Mouse (Mus musculus) inflammation-experienced regulatory T-cells, adult 6 months (primary cell): ENCODE results near the gene Olfr374. TPM values are rescaled to one million over a fixed set of nuclear protein-coding genes. Genes with fewer than 3 reads are reported as not detected.
A peak's percentile ranks its signal among the peaks of the same experiment; 100 is the strongest.
"Not testable (repeated sequence)": the region's sequence is repeated elsewhere in the genome, so short reads cannot be mapped to it uniquely, and the experiment has no call there.

ENCODE experiments used
- ATAC-seq: one replicate; pipeline ENCODE4 v1.8.0; 2017
- polyA plus RNA-seq, 3 experiments: library from polyadenylated mRNA; unstranded; fragments of 100-300 nt; shearing (Covaris generic); gene quantifications; one replicate each; pipeline ENCODE4 v1.2.1; 2017

Olfr374 gene
- polyA plus RNA-seq: under 1 TPM; 0.08 to 0.72 (median 0.28) TPM

DNA sequence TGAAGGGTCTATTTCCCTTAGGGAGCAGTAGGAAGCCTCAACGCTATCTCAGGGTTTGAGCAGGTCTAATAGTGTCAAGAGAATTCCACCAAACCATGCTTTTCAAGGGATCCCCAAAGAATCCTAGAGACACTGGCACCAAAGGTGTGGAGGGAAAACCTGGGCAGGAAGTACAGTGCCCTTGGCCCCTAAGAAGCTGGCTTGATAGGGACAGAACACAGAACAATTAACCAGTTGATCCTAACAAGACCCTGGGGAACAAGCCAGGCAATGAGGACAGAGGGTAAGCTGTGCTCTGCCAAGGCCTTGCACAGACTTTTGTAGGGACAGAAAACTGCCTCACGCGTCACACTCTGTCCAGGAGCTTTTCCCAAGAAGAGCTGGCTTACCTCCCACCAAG lies at the start of gene Olfr374:
Gene Olfr374, plus strand, starts transcription at position 301 of the 400 bp plus-strand sequence.
- ATAC-seq: no peak

DNA sequence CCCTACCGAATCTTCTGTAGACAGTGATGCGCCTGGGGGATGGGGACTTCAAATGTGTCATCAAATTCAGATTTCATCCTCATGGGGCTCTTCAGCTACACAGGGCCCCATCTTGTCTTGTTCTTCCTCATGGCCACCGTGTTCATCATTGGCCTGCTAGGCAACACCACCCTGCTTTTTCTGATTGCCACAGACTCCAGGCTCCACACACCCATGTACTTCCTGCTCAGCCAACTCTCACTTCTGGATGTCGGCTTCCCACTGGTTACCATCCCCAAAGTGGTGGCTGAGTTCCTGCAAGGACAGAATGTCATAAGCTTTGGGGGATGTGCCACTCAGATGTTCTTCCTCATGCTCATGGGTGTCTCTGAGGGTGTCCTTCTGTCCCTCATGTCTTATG lies 49.2 kb upstream of the Olfr374 start:
- ATAC-seq: not testable (repeated sequence)

GRCm38 (mm10) chr8:72066819-72067399 lies 39.9 kb upstream of the Olfr374 start:
- ATAC-seq: not testable (repeated sequence)

DNA sequence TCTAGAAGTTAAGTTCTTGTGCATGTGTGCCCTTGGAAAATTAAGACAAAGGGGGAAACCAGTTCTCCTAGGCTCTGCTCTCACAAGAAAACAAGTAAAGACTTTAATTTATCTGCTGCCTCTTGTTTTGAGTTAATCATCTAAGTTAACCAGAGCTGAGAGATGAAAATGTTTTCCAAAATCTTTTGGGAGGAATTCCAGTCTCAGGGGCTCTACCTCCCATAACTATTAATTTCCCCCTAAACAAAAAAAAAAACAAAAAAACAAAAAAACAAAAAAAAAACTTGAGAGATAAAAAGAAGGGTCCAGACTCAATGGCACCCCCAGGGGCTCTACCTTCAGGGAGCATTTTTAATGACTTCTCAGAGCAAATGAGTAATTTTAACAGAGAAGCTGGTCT lies 24.0 kb upstream of the Olfr374 start, which contains the start of gene Olfr373:
Gene Olfr373, plus strand, starts transcription at position 301 of the 400 bp plus-strand sequence.
- ATAC-seq: not testable (repeated sequence)

DNA sequence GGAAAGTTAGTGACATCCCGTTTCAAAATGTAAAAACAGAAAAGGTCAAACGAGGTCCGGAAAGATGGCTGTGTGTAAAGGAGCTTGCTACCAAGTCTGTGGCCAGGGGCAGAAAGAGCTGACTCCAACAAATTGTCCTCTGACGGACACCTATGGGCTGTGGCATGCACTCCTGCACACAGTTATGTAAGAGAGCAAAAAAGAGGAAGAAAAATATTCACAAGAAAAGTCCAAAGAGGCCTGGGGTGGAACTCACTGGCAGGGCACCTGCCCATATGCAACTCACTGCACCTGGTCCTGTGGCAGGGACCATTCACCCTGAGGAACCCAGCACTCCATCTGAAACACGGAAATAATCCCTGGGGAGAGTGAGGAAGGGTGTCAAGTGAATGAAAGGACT lies 22.1 kb upstream of the Olfr374 start:
- no peak for ATAC-seq

DNA sequence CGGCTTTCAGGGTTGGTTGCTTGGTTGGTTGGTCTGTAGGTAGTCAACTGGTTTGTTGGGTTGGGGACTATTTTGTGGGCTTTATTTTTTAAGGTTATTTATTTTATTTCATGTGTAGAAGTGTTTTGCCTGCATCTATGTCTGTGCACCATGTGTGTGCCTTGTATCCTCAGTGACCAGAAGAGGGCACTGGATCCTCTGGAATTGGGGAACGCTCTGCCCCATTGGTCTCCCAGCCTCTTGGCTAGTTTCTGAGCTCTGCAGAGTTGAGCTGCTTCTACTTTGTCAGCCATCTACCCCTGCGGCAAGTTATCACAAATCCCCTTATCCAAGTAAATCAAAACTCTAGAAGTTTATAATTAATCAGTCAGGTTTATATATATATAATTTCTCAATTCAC lies 19.2 kb upstream of the Olfr374 start:
- ATAC-seq: not testable (repeated sequence)

GRCm38 (mm10) chr8:72096721-72097120 lies 10.1 kb upstream of the Olfr374 start:
- ATAC-seq: not testable (repeated sequence)

DNA sequence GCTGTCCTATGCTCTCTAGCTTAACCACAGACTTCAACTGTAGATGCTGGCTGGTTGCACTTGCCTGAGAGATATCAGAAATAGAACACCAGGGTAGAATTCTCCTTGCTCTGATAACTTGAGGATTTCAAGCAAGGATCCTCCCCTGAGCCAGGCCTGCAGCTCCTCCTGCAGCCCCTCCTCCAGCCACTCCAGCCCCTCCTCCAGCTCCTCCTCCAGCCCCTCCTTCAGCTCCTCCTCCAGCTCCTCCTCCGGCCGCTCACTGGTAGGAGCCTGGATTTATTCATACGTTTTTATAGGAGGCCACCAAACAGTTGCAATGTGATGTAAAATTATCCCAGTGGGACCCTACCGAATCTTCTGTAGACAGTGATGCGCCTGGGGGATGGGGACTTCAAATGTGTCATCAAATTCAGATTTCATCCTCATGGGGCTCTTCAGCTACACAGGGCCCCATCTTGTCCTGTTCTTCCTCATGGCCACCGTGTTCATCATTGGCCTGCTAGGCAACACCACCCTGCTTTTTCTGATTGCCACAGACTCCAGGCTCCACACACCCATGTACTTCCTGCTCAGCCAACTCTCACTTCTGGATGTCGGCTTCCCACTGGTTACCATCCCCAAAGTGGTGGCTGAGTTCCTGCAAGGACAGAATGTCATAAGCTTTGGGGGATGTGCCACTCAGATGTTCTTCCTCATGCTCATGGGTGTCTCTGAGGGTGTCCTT lies 7.3 kb upstream of the Olfr374 start:
- ATAC-seq: not testable (repeated sequence)

GRCm38 (mm10) chr8:72105165-72105564 lies 1.7 kb upstream of the Olfr374 start:
- no peak for ATAC-seq

DNA sequence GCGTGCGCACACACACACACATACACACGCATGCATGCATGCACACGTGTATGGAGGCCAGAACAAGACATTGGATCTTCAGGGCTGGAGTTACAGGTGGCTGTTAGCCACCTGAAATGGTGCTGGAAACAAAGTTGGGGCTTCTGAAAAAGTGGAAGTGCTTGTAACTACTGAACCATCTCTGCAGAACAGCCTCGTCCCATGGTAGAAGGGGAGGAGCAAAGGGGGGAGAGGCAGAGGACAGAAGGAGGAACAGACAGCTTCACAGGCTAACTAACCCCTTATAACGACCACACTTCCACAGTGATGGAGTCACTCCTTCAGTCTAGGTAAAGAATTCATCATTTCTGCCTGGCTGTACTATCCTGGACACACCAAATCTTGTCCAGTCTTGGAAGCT lies 4.0 kb downstream of the Olfr374 start:
- ATAC-seq: no peak

DNA sequence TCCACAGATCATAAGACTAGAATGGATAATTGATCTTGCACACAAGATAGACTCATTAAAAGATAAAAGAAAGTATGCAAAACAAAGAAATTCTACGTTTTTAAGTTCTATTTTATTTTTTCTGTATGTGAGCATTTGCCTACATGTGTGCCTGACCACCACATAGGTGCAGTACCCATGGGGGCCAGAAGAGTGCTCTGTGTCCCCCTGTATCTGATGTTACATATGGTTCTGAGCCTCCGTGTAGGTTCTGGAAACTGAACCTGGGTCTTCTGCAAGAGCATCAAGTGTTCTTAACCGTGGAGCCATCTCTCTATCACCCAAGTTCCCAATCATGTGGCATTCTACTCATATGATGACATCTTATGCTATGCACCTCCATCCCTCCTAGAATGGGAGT lies 5.6 kb downstream of the Olfr374 start:
- no peak for ATAC-seq

- ATAC-seq: no peak
Measured at GRCm38 (mm10) chr8:72115202-72115601, 8.4 kb downstream of the Olfr374 start.

DNA sequence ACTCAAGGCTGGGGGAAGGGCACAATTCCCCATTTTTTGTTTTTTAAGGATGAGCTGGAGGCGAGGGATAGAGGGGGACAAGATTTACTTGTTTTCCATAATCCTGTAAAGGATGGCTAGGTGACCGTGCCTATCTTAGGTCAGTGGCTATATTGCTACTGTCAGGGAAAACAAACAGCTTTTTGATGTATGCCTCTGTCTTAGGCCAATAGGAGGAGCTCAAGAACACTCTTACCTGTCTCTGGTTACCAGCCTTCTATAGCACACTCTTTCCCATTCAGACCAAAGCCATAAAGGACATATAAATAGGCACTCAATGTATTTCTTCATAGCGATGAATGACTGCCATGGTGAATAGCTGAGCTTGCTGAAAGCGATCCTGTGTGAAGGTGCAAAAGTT lies 11.8 kb downstream of the Olfr374 start:
- ATAC-seq: no peak

GRCm38 (mm10) chr8:72121486-72121885 lies 14.6 kb downstream of the Olfr374 start:
- ATAC-seq: not testable (repeated sequence)

DNA sequence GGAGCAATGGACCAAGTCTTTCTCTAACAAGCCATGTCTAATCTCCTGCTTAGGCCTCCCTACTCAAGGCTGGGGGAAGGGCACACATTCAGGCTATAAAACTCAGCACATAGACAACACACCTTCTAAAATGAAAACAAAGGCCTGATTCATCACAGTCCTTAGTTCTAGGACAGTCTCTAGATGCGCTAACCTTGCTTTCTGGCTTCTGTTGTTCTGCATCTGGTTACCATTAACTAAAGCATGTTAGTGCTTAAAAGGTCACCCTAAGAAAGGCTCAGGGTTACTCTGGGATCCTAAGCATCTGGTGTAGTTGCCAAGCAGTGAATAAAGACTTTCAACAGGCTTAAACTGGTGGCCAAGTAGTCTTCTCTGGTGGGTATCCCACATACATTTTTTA lies 15.2 kb downstream of the Olfr374 start:
- ATAC-seq: no peak

DNA sequence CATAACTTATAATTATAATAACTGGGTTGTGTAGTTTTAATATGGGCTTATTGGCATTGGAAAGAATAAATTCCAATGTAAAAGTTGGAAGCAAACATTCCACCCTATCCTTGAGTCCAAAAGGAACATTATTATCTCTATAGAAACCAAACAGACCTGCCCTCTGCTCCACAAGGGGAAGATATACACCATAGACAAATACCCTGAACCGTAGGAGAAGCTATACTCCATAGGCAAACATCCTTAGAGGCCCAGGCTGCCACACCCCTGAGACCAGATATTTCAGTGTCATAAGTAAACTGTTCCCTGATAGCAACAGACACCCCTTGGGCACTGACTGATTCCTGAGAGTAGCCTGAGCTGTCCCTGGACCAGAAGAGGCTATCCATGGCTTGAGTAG lies 21.0 kb downstream of the Olfr374 start:
- no peak for ATAC-seq

- no peak for ATAC-seq
Measured at GRCm38 (mm10) chr8:72131251-72131650, 24.4 kb downstream of the Olfr374 start.

DNA sequence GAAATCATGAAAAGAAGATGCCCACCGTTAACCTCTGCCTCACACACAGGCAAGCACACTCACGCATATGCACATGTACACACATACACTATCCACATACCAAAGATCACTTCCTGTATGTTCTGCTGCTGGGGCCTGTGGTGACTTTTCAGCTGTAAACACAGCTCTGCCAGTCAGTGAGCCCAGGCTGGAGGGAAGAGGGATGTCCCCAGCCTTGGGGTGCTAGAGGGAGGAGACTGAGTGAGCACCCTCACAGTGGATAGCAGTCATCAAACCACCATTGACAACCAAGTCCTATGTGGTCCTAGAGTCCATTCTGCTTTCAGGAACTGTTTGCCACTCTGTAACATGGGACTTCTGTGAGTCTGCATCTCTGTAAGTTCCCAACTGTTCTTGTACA lies 25.1 kb downstream of the Olfr374 start:
- ATAC-seq: no peak

DNA sequence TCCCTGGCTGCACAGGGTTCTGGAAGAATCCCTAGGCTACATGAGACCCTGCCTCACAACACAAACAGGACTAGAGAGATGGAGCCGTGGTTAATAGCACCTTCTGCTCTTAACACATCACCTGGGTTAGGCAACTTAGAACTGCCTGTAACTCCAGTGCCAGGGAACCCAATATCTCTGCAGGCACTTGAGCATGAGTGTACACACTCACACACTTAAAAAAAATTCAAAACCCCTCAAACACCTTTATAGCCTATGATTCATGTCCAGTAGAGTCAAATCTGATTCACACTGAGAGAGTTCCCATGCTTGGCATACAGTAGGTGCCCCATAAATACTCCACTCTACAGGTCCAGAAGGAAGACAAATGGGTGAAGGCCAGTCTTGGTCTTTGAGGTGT lies 25.6 kb downstream of the Olfr374 start:
- no peak for ATAC-seq

DNA sequence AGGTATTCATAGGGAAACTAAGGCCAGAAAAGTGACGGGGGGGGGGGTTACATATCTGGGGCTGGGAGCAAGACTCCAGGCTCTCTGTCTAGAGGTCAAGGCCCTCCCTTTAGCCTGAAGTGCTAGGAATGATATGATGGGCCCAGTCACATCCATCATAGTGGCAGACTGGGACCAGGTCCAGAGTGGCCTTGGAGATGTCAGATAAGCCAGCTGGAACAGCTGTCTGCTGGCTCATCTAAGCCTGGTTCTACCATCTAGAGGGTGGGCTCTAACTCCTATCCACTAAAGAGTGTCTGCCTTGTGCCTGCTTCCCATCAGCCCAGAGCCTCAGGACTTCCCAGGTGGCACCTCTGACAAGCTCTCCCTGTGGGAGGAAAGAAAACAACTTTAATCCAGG lies 26.1 kb downstream of the Olfr374 start:
- no peak for ATAC-seq

- ATAC-seq: no peak
Measured at GRCm38 (mm10) chr8:72133507-72133906, 26.7 kb downstream of the Olfr374 start.

DNA sequence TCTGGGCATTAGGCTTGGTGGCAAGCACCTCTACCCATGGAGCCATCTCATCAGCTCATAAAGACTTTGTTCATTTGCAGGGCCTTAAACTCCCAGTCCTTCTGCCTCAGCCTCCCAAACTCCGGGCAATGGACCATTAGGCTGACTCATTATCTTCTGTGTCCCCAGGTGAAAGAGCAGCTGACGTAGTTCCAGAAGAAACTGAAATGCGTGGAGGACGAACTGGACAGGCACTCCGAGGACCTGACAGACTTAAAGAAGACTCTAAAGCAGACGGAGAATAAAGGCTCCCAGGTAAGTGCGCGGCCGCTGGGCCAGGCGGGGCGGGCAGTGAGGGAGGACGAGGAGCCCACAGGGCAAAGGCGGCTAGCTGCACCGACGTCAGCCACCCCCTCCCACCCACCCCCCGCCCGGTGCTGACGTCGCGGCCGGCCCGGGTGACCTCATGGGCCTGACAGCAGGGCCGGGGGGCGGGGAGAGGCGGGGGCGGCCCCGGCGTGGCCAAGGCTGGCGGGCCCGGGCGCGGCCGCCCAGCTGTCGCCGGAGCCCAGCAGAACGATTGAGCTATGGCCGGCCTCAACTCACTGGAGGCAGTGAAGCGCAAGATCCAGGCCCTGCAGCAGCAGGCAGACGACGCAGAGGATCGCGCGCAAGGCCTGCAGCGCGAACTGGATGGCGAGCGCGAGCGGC lies 28.1 kb downstream of the Olfr374 start, which contains the start of gene Tpm4:
Gene Tpm4, plus strand, starts transcription at position 220 of the 690 bp plus-strand sequence.
- peak; percentile 22 for ATAC-seq

GRCm38 (mm10) chr8:72135446-72136301 lies 28.8 kb downstream of the Olfr374 start:
- no peak for ATAC-seq
